Mouse (Mus musculus) T-helper 1 cell (primary cell): Measurements from ENCODE around the gene Camsap3.

Experiments used
- in situ Hi-C: fragments of 300-600 bp; cut with MboI, MseI; formaldehyde crosslinking; loops from one replicate; pipeline ENCODE4 v1.15.1; 2025; ENCODE audit warnings: high pct_unique_total_duplicates

The Camsap3 gene

GRCm38 (mm10) chr8:3655526-3655925, 68.4 kb downstream of the Camsap3 start, which contains the start of gene Retn:
Retn (plus strand) TSS chr8:3655770.
- in situ Hi-C loops: no loop called here

- in situ Hi-C loops: no loop called here
These were observed 69.8 kb downstream of the Camsap3 start for GRCm38 (mm10) chr8:3656725-3657381.
